Mouse (Mus musculus) lung, embryonic 15.5 days (tissue): Measurements from ENCODE around the gene Tmem268. TPM values are rescaled to one million over a fixed set of nuclear protein-coding genes. Genes with fewer than 3 reads are reported as not detected.

ENCODE experiments used
- ATAC-seq: fragments of 200-750 bp; cut with Nextera tagmentation; 2 replicates; pipeline ENCODE4 v1.8.0; 2017; ENCODE audit warnings: moderate number of reproducible peaks, borderline replicate concordance; ENCODE audit not compliant: low FRiP score, low TSS enrichment; ENCODE audit errors: extremely low read depth
- H3K27ac ChIP-seq: fragments of 300-500 bp; sonication (generic); 2 replicates; pipeline ENCODE4 v1.5.1; 2015; ENCODE audit warnings: moderate library complexity, mild to moderate bottlenecking, inconsistent platforms
- H3K27me3 ChIP-seq: fragments of 300-500 bp; sonication (generic); 2 replicates; pipeline ENCODE4 v1.6.1; 2015; ENCODE audit warnings: inconsistent platforms
- H3K36me3 ChIP-seq: fragments of 300-500 bp; sonication (generic); 2 replicates; pipeline ENCODE4 v1.6.1; 2015; ENCODE audit warnings: inconsistent platforms
- H3K4me1 ChIP-seq: fragments of 300-500 bp; sonication (generic); 2 replicates; pipeline ENCODE4 v1.6.1; 2015; ENCODE audit warnings: inconsistent platforms
- H3K4me2 ChIP-seq: fragments of 300-500 bp; sonication (generic); 2 replicates; pipeline ENCODE4 v1.6.1; 2015; ENCODE audit warnings: inconsistent platforms, mild to moderate bottlenecking, moderate library complexity
- H3K4me3 ChIP-seq: fragments of 300-500 bp; sonication (generic); 2 replicates; pipeline ENCODE4 v1.5.1; 2015; ENCODE audit warnings: mild to moderate bottlenecking, inconsistent platforms
- H3K9ac ChIP-seq: fragments of 300-500 bp; sonication (generic); 2 replicates; pipeline ENCODE4 v1.6.1; 2015; ENCODE audit warnings: inconsistent platforms
- H3K9me3 ChIP-seq: fragments of 300-500 bp; sonication (generic); 2 replicates; pipeline ENCODE4 v1.6.1; 2016; ENCODE audit warnings: inconsistent platforms
- WGBS: fragments of 180-500 bp; shearing (Covaris S2); methylation state at CpG from one replicate; pipeline ENCODE4 v1.1.7; 2015; 5-methylcytosine and 5-hydroxymethylcytosine counted together
- polyA plus RNA-seq: library from polyadenylated mRNA; unstranded; fragments of >200 nt; fragmentation: Nextera tagmentation; extraction: Ambion mirVana; gene quantifications from 2 replicates; pipeline ENCODE4 v1.2.1, GENCODE M21; 2015

Tmem268 gene
- polyA plus RNA-seq, 1 experiment from 2014 or later: 9.0 TPM

GRCm38 (mm10) chr4:63544494-63545230 is 13.9 kb upstream of the Tmem268 start, which contains the start of gene Atp6v1g1:
Gene Atp6v1g1, plus strand, starts transcription at chr4:63544772.
- H3K9me3 ChIP-seq: no peaks in the 10 kb centered on the region
- under 1% methylated on average over 55 of the region's 57 CpGs for WGBS

GRCm38 (mm10) chr4:63545231-63545958 is 13.2 kb upstream of the Tmem268 start:
- ATAC-seq: peak; percentile 20; the same call in 1 of the 2 replicates
- H3K4me2 ChIP-seq: peak overlapping the region; percentile 63
- peak overlapping the region; percentile 76 for H3K27ac ChIP-seq
- H3K27me3 ChIP-seq: no peaks in the 10 kb centered on the region
- H3K4me1 ChIP-seq: peaks cover 23% of the 10 kb centered on the region
- peaks cover 16% of the 10 kb centered on the region for H3K36me3 ChIP-seq
- peak overlapping the region; percentile 76 for H3K4me3 ChIP-seq
- peak overlapping the region; percentile 83 for H3K9ac ChIP-seq
- H3K9me3 ChIP-seq: no peaks in the 10 kb centered on the region
- WGBS: 15% methylated on average over 26 of the region's 26 CpGs

More at GRCm38 (mm10) chr4:63544494-63545230, 13.9 kb upstream of the Tmem268 start, which contains the start of gene Atp6v1g1:
- ATAC-seq: peak; percentile 93
- Histone ChIP-seq H3K27me3 (no peaks in the 10 kb centered on the region), H3K27ac (peak within 1 kb of the TSS; percentile 76), H3K4me3 (peak within 1 kb of the TSS; percentile 76), H3K9ac (peak within 1 kb of the TSS; percentile 83), H3K4me1 (peaks cover 23% of the 10 kb centered on the region), H3K4me2 (peak within 1 kb of the TSS; percentile 63), H3K36me3 (peaks cover 16% of the 10 kb centered on the region)

- Histone ChIP-seq H3K27me3 (no peaks in the 10 kb centered on the region), H3K4me3 (peak overlapping the region; percentile 76), H3K4me2 (peak overlapping the region; percentile 63), H3K36me3 (peaks cover 27% of the 10 kb centered on the region), H3K9me3 (no peaks in the 10 kb centered on the region), H3K9ac (0 out of 2 replicates have a peak overlapping the region, but pooled peaks have one; percentile 83), H3K27ac (no peak overlapping the region), H3K4me1 (peaks cover 23% of the 10 kb centered on the region)
- 55% methylated on average over 6 of the region's 6 CpGs for WGBS
- no peak for ATAC-seq
Measured at GRCm38 (mm10) chr4:63546441-63547055, 12.0 kb upstream of the Tmem268 start.

- Histone ChIP-seq H3K4me1 (peaks cover 23% of the 10 kb centered on the region), H3K4me3 (no peak overlapping the region), H3K36me3 (peaks cover 40% of the 10 kb centered on the region), H3K27ac (no peak overlapping the region), H3K27me3 (no peaks in the 10 kb centered on the region), H3K4me2 (no peak overlapping the region), H3K9ac (no peak overlapping the region), H3K9me3 (no peaks in the 10 kb centered on the region)
- 55% methylated on average over 1 of the region's 1 CpGs for WGBS
- ATAC-seq: no peak
Measured at GRCm38 (mm10) chr4:63547799-63548198, 10.8 kb upstream of the Tmem268 start.

- Histone ChIP-seq H3K36me3 (peaks cover 42% of the 10 kb centered on the region), H3K27ac (no peak overlapping the region), H3K9me3 (no peaks in the 10 kb centered on the region), H3K27me3 (no peaks in the 10 kb centered on the region), H3K9ac (no peak overlapping the region), H3K4me3 (no peak overlapping the region), H3K4me2 (no peak overlapping the region), H3K4me1 (peaks cover 23% of the 10 kb centered on the region)
- 78% methylated on average over 3 of the region's 3 CpGs for WGBS
- no peak for ATAC-seq
Measured at GRCm38 (mm10) chr4:63548491-63548890, 10.1 kb upstream of the Tmem268 start.

GRCm38 (mm10) chr4:63550908-63551307 is 7.7 kb upstream of the Tmem268 start:
- Histone ChIP-seq H3K36me3 (peaks cover 49% of the 10 kb centered on the region), H3K27me3 (no peaks in the 10 kb centered on the region), H3K9me3 (no peaks in the 10 kb centered on the region), H3K4me1 (peaks cover 22% of the 10 kb centered on the region), H3K4me3 (no peak overlapping the region), H3K27ac (no peak overlapping the region), H3K9ac (no peak overlapping the region), H3K4me2 (no peak overlapping the region)
- ATAC-seq: no peak
- WGBS: 89% methylated on average over 3 of the region's 3 CpGs

- H3K4me1 ChIP-seq: peaks cover 23% of the 10 kb centered on the region
- no peaks in the 10 kb centered on the region for H3K9me3 ChIP-seq
- H3K4me3 ChIP-seq: no peak overlapping the region
- peaks cover 49% of the 10 kb centered on the region for H3K36me3 ChIP-seq
- no peak overlapping the region for H3K9ac ChIP-seq
- H3K27me3 ChIP-seq: no peaks in the 10 kb centered on the region
- H3K27ac ChIP-seq: no peak overlapping the region
- no peak for ATAC-seq
- 95% methylated on average over 1 of the region's 1 CpGs for WGBS
- no peak overlapping the region for H3K4me2 ChIP-seq
Measured at GRCm38 (mm10) chr4:63552865-63553264, 5.7 kb upstream of the Tmem268 start.

GRCm38 (mm10) chr4:63553789-63554576 is 4.6 kb upstream of the Tmem268 start:
- H3K27ac ChIP-seq: 0 out of 2 replicates have a peak overlapping the region, but pooled peaks have one; percentile 2
- peaks cover 41% of the 10 kb centered on the region for H3K36me3 ChIP-seq
- peaks cover 29% of the 10 kb centered on the region for H3K4me1 ChIP-seq
- H3K9me3 ChIP-seq: no peaks in the 10 kb centered on the region
- H3K4me2 ChIP-seq: no peak overlapping the region
- H3K27me3 ChIP-seq: no peaks in the 10 kb centered on the region
- 57% methylated on average over 4 of the region's 4 CpGs for WGBS
- ATAC-seq: no peak
- no peak overlapping the region for H3K9ac ChIP-seq
- no peak overlapping the region for H3K4me3 ChIP-seq

- WGBS: 27% methylated on average over 3 of the region's 3 CpGs
- H3K27ac ChIP-seq: no peak overlapping the region
- H3K36me3 ChIP-seq: peaks cover 34% of the 10 kb centered on the region
Measured at GRCm38 (mm10) chr4:63554616-63555015, 4.0 kb upstream of the Tmem268 start.

GRCm38 (mm10) chr4:63555111-63555510 is 3.5 kb upstream of the Tmem268 start:
- H3K9ac ChIP-seq: no peak overlapping the region
- H3K4me2 ChIP-seq: no peak overlapping the region
- peaks cover 33% of the 10 kb centered on the region for H3K36me3 ChIP-seq
- ATAC-seq: no peak
- no peak overlapping the region for H3K4me3 ChIP-seq
- no peaks in the 10 kb centered on the region for H3K9me3 ChIP-seq
- peaks cover 41% of the 10 kb centered on the region for H3K4me1 ChIP-seq
- 76% methylated on average over 2 of the region's 2 CpGs for WGBS
- no peaks in the 10 kb centered on the region for H3K27me3 ChIP-seq
- H3K27ac ChIP-seq: no peak overlapping the region

More at GRCm38 (mm10) chr4:63554616-63555015, 4.0 kb upstream of the Tmem268 start:
- Histone ChIP-seq H3K4me3 (no peak overlapping the region), H3K4me1 (peaks cover 36% of the 10 kb centered on the region), H3K4me2 (no peak overlapping the region), H3K27me3 (no peaks in the 10 kb centered on the region), H3K9ac (no peak overlapping the region), H3K9me3 (no peaks in the 10 kb centered on the region)
- no peak for ATAC-seq

- Histone ChIP-seq H3K27me3 (no peaks in the 10 kb centered on the region), H3K9me3 (no peaks in the 10 kb centered on the region), H3K36me3 (peaks cover 21% of the 10 kb centered on the region), H3K9ac (no peak overlapping the region), H3K4me1 (peaks cover 52% of the 10 kb centered on the region), H3K4me3 (no peak overlapping the region), H3K4me2 (peak overlapping the region; percentile 83; the same call in 1 of the 2 replicates), H3K27ac (peak overlapping the region; percentile 29; the same call in 1 of the 2 replicates)
- ATAC-seq: no peak
- WGBS: 56% methylated on average over 5 of the region's 5 CpGs
Measured at GRCm38 (mm10) chr4:63556665-63557064, 1.9 kb upstream of the Tmem268 start.
